Mouse (Mus musculus) heart, postnatal 0 days (tissue): ENCODE data around the gene Cyb561a3. TPM values are rescaled to one million over a fixed set of nuclear protein-coding genes. Genes with fewer than 3 reads are reported as not detected.

Source experiments
- ATAC-seq: fragments of 200-750 bp; cut with Nextera tagmentation; 2 replicates; pipeline ENCODE4 v1.8.0; 2017; ENCODE audit warnings: low read depth, moderate number of reproducible peaks, moderate library complexity; ENCODE audit not compliant: insufficient read depth
- DNase-seq: peaks from one replicate; pipeline ENCODE4 v3.0.0-alpha.2; 2016; ENCODE audit warnings: low spot score
- H3K27ac ChIP-seq: fragments of 300-500 bp; sonication (generic); 2 replicates; pipeline ENCODE4 v1.5.1; 2014; ENCODE audit warnings: low read depth, mild to moderate bottlenecking
- H3K27me3 ChIP-seq: fragments of 300-500 bp; sonication (generic); 2 replicates; pipeline ENCODE4 v1.6.1; 2014; ENCODE audit warnings: low read length, mixed read lengths; ENCODE audit not compliant: control insufficient read depth, insufficient read depth
- H3K36me3 ChIP-seq: fragments of 300-500 bp; sonication (generic); replicated peaks from 2 replicates; pipeline ENCODE4 v1.6.1; 2014; ENCODE audit warnings: low read length, mixed read lengths; ENCODE audit not compliant: control insufficient read depth, insufficient read depth
- H3K4me1 ChIP-seq: fragments of 300-500 bp; sonication (generic); 2 replicates; pipeline ENCODE4 v1.6.1; 2014; ENCODE audit warnings: antibody characterized with exemption; ENCODE audit not compliant: control insufficient read depth, insufficient read depth
- H3K4me2 ChIP-seq: fragments of 300-500 bp; sonication (generic); 2 replicates; pipeline ENCODE4 v1.6.1; 2014; ENCODE audit warnings: low read depth, mild to moderate bottlenecking, low read length, moderate library complexity
- H3K4me3 ChIP-seq: fragments of 300-500 bp; sonication (generic); 2 replicates; pipeline ENCODE4 v1.5.1; 2014; ENCODE audit warnings: low read depth, low read length
- H3K9ac ChIP-seq: fragments of 300-500 bp; sonication (generic); replicated peaks from 2 replicates; pipeline ENCODE4 v1.6.1; 2014; ENCODE audit warnings: low read depth, low read length, mixed read lengths
- H3K9me3 ChIP-seq: fragments of 300-500 bp; sonication (generic); replicated peaks from 2 replicates; pipeline ENCODE4 v1.6.1; 2016; ENCODE audit warnings: low read length; ENCODE audit not compliant: control insufficient read depth
- CTCF ChIP-seq: IDR thresholded peaks from 2 replicates; pipeline ENCODE4 v1.5.1; 2016; ENCODE audit warnings: antibody characterized with exemption, control low read depth, low read depth
- EP300 ChIP-seq: IDR thresholded peaks from 2 replicates; pipeline ENCODE4 v1.6.1; 2016; ENCODE audit warnings: antibody characterized with exemption, low read depth
- WGBS: fragments of 180-500 bp; shearing (Covaris S2); extraction: QIAGEN DNeasy Blood & Tissue Kit; methylation state at CpG from one replicate; pipeline ENCODE4 v1.1.7; 2014; 5-methylcytosine and 5-hydroxymethylcytosine counted together
- polyA plus RNA-seq: library from polyadenylated mRNA; unstranded; fragments of >200 nt; fragmentation: Nextera tagmentation; extraction: Ambion mirVana; gene quantifications from 2 replicates; pipeline ENCODE4 v1.2.1, GENCODE M21; 2015
- total RNA-seq: library from RNA; depleted of rRNA; stranded (reverse); fragments of >200 nt; gene quantifications from 2 replicates; pipeline ENCODE4 v1.2.3, GENCODE M21; 2014; ENCODE audit warnings: low replicate concordance

The Cyb561a3 gene
- total and polyA plus RNA-seq, 2 experiments from 2014 or later, result 13.7 to 22.7 TPM

GRCm38 (mm10) chr19:10585112-10585511, 8.1 kb downstream of the Cyb561a3 start:
- 87% methylated on average over 8 of the region's 8 CpGs for WGBS
- TF ChIP-seq CTCF, result no peak
- TF ChIP-seq EP300, result no peak

DNA sequence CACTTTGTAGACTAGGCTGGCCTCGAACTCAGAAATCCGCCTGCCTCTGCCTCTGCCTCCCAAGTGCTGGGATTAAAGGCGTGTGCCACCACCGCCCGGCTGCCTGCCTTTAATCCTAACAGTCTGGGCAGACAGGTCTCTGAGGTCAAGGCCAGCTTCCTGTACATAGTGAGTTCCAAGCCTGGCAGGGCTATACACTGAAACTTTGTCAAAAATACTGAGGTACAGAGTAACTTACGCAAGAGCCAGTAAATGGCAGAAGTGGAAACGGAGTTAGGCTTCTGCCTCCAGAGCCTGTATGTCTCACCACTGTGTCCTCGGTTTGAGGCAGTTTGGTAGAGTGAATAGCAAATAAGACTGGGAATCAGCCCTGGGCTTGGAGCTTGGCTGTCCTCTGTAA, 10.3 kb downstream of the Cyb561a3 start:
- Histone ChIP-seq H3K9ac (no peak overlapping the region), H3K36me3 (peaks cover 34% of the 10 kb centered on the region), H3K9me3 (no peaks in the 10 kb centered on the region), H3K27me3 (no peaks in the 10 kb centered on the region), H3K4me1 (no peaks in the 10 kb centered on the region), H3K27ac (no peak overlapping the region), H3K4me3 (no peak overlapping the region), H3K4me2 (no peak overlapping the region)
- ATAC-seq (no peak), DNase-seq (no peak)
- TF ChIP-seq CTCF (no peak), EP300 (no peak)
- 90% methylated on average over 8 of the region's 8 CpGs for WGBS

More at GRCm38 (mm10) chr19:10585112-10585511, 8.1 kb downstream of the Cyb561a3 start:
- Histone ChIP-seq H3K36me3 (peaks cover 41% of the 10 kb centered on the region; the same call in 1 of the 2 replicates), H3K4me2 (no peak overlapping the region), H3K4me1 (no peaks in the 10 kb centered on the region), H3K27ac (no peak overlapping the region), H3K4me3 (no peak overlapping the region), H3K27me3 (no peaks in the 10 kb centered on the region), H3K9ac (no peak overlapping the region), H3K9me3 (no peaks in the 10 kb centered on the region)
- DNase-seq (no peak), ATAC-seq (no peak)

- TF ChIP-seq CTCF (no peak), EP300 (no peak)
- H3K9me3 ChIP-seq, result no peaks in the 10 kb centered on the region
- no peak overlapping the region for H3K4me3 ChIP-seq
- no peaks in the 10 kb centered on the region for H3K27me3 ChIP-seq
- no peaks in the 10 kb centered on the region for H3K4me1 ChIP-seq
- H3K27ac ChIP-seq, result no peak overlapping the region
- H3K36me3 ChIP-seq, result peaks cover 33% of the 10 kb centered on the region
- ATAC-seq, result no peak
- no peak overlapping the region for H3K9ac ChIP-seq
- no peak overlapping the region for H3K4me2 ChIP-seq
- 71% methylated on average over 5 of the region's 5 CpGs for WGBS
- no peak for DNase-seq
Measured at GRCm38 (mm10) chr19:10589127-10589857, 12.3 kb downstream of the Cyb561a3 start.

- ATAC-seq, result no peak
- Histone ChIP-seq H3K9me3 (no peaks in the 10 kb centered on the region), H3K27me3 (no peaks in the 10 kb centered on the region), H3K9ac (no peak overlapping the region), H3K36me3 (peaks cover 34% of the 10 kb centered on the region), H3K4me3 (no peak overlapping the region), H3K4me1 (no peaks in the 10 kb centered on the region), H3K4me2 (no peak overlapping the region), H3K27ac (no peak overlapping the region)
- WGBS, result 78% methylated on average over 3 of the region's 3 CpGs
- no peak for DNase-seq
- TF ChIP-seq EP300, result no peak
- no peak for TF ChIP-seq CTCF
Measured at GRCm38 (mm10) chr19:10590301-10590700, 13.3 kb downstream of the Cyb561a3 start.

DNA sequence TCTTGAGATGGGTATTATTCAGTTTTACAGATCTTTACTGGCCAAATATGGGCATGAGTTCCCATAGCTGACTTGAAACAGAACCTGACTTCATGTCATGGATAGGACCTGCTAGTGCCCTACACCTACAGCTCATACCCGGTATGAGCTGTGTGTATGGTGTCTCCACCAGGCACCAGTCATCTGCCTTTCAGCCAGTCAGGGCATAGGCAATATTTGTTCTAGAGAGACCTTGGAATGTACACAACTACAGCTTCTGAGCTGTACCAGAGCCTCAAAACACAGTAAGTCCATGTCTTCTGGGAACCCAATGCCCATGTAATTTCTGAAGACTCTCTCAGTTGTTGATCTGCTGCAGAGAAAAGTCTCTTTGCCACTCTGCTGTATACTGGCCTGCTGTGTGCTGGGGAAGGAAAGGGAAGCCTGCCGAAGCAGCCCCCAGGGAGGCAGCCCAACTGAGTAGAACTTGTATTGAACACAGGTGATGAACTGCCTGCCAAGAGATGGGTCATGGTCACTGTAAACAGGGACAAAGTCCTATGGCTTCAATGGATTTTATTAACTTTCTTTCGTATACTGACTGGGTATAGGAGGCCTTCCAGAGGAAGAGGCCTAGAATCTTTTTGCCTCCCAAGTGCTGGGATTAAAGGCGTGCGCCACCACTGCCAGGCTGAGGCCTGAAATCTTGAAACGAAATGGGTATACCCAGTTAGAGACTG, 14.8 kb downstream of the Cyb561a3 start:
- Histone ChIP-seq H3K9me3 (no peaks in the 10 kb centered on the region), H3K36me3 (peaks cover 40% of the 10 kb centered on the region), H3K27ac (no peak overlapping the region), H3K4me1 (no peaks in the 10 kb centered on the region), H3K27me3 (no peaks in the 10 kb centered on the region), H3K9ac (no peak overlapping the region), H3K4me3 (no peak overlapping the region), H3K4me2 (no peak overlapping the region)
- TF ChIP-seq CTCF (no peak), EP300 (no peak)
- 90% methylated on average over 6 of the region's 6 CpGs for WGBS
- no peak for ATAC-seq
- DNase-seq, result no peak
